In genomic region chr14:57316662-57317600, GRCm38 (mm10) we compare ENCODE assay signal across 13 mouse cellular contexts.
DNase-seq lines count a peak whose midpoint lies in the region; ATAC-seq and TF ChIP-seq lines count a peak whose summit lies in the region.
"Had no signal": no experiment of that assay in that cellular context is flagged by ENCODE, and none has a peak within 500 bp of the region (broad histone marks: within the 10 kb centered on the region; RNA-seq: fewer than 3 reads in every experiment).

No protein-coding gene starts in this region.

- H3K27me3 ChIP-seq in neural tube, embryonic 15.5 days (replicated peaks): no peaks in the 10 kb centered on the region

- no peak for TF ChIP-seq CTCF in brain, embryonic 14.5 days (IDR thresholded peaks at IDR 0.05; ENCODE audit: borderline replicate concordance, extremely low read depth, insufficient read depth, insufficient read length)
- no peak for TF ChIP-seq CTCF in left cerebral cortex, adult 2 months (IDR thresholded peaks at IDR 0.05)

- H3K36me3 ChIP-seq in neural tube, embryonic 15.5 days: no peaks in the 10 kb centered on the region
- 0 out of 2 replicates have a peak, but pooled peaks cover 1% of the 10 kb centered on the region for H3K36me3 ChIP-seq in ES-E14 (ENCODE audit: control insufficient read depth, insufficient read depth, low read length, poor library complexity, severe bottlenecking)

- WGBS in neural tube, embryonic 15.5 days: 74% methylated on average over 16 of the region's 16 CpGs

- no peak for ATAC-seq in neural tube, embryonic 15.5 days (ENCODE audit: low FRiP score)

- intact Hi-C loops in left cerebral cortex, adult 2 months (cut with DNase I): no loop called here

- H3K4me3 ChIP-seq in neural tube, embryonic 15.5 days (replicated peaks): no peak overlapping the region
- no peak overlapping the region for H3K4me3 ChIP-seq in ES-E14 (ENCODE audit: insufficient read depth in 1 of 2, low read depth in 1 of 2, low read length in 2 of 2, poor library complexity in 1 of 2, severe bottlenecking in 1 of 2)
- no peak overlapping the region for H3K4me3 ChIP-seq in left cerebral cortex, adult 2 months

- peak; percentile 22 for DNase-seq in neural tube, embryonic 10.5 days (ENCODE audit: extremely low spot score, low spot score)
- DNase-seq in ES-E14 (ENCODE audit: low read depth, low spot score): peak; percentile 42
- peak; percentile 9 for DNase-seq in brain, embryonic 14.5 days (ENCODE audit: low read depth)
- DNase-seq in retina, embryonic 14.5 days (ENCODE audit: low spot score): peak; percentile 9
- DNase-seq in left cerebral cortex, adult 2 months (ENCODE audit: extremely low spot score in 1 of 2, low spot score in 2 of 2): no peak
- DNase-seq in frontal cortex, postnatal 36 days (ENCODE audit: low spot score in 2 of 2): no peak
- DNase-seq: adrenal gland, adult 8-10 months; gastrocnemius, postnatal 10 days; kidney, adult 18-20 months; thymus, postnatal 25 days had no signal

- no peak overlapping the region for H3K27ac ChIP-seq in neural tube, embryonic 15.5 days (replicated peaks)
- no peak overlapping the region for H3K27ac ChIP-seq in ES-E14 (ENCODE audit: insufficient read depth, low read depth, low read length, poor library complexity, severe bottlenecking)
- no peak overlapping the region for H3K27ac ChIP-seq in left cerebral cortex, adult 2 months
- H3K27ac ChIP-seq: liver, embryonic 14.5 days; macrophage had no signal

- H3K9me3 ChIP-seq in neural tube, embryonic 15.5 days (replicated peaks): no peaks in the 10 kb centered on the region
- no peaks in the 10 kb centered on the region for H3K9me3 ChIP-seq in ES-E14 (ENCODE audit: control insufficient read depth, insufficient read depth, low read depth, low read length)

- TF ChIP-seq POLR2A in brain, embryonic 14.5 days (IDR thresholded peaks at IDR 0.05; ENCODE audit: borderline replicate concordance, extremely low read depth, insufficient read depth, insufficient read length, poor library complexity, severe bottlenecking): no peak

- no peak overlapping the region for H3K4me2 ChIP-seq in neural tube, embryonic 15.5 days

- no peak overlapping the region for H3K9ac ChIP-seq in neural tube, embryonic 15.5 days (replicated peaks)
- no peak overlapping the region for H3K9ac ChIP-seq in ES-E14 (ENCODE audit: insufficient read depth, low read depth, low read length, poor library complexity, severe bottlenecking)
- H3K9ac ChIP-seq: liver, embryonic 14.5 days had no signal

- in situ Hi-C loops in ES-E14 (cut with MboI; ENCODE audit: low sequenced_read_pairs in 2 of 2, unreplicated experiment in 2 of 2): no loop called here

- 0 out of 2 replicates have a peak, but pooled peaks cover 4% of the 10 kb centered on the region for H3K4me1 ChIP-seq in neural tube, embryonic 15.5 days
- H3K4me1 ChIP-seq in ES-E14 (ENCODE audit: control insufficient read depth in 2 of 2, insufficient read depth in 2 of 2, low read length in 2 of 2, poor library complexity in 1 of 2): peaks cover 3 to 11% of the 10 kb centered on the region in 2 experiments; a peak in 1 of 4 replicates

TF ChIP-seq in ES-E14, 5 proteins besides CTCF, POLR2A, EP300 and RAD21:
- TF ChIP-seq MAFK (IDR thresholded peaks at IDR 0.05; ENCODE audit: insufficient read depth, low read depth, low read length) (no peak), ZNF384 (IDR thresholded peaks at IDR 0.05; ENCODE audit: low read depth, low read length) (no peak), ZC3H11A (IDR thresholded peaks at IDR 0.05; ENCODE audit: borderline replicate concordance, low read depth, low read length) (no peak), HCFC1 (IDR thresholded peaks at IDR 0.05; ENCODE audit: borderline replicate concordance, insufficient read depth, low read length) (no peak), CHD2 (IDR thresholded peaks at IDR 0.05; ENCODE audit: low read depth, low read length) (no peak)
TF ChIP-seq in ES-E14: peak in this region for 0.

Comparison
In these comparisons a context has a peak if more than half of its experiments do, and no peak if none do; other contexts are left out.
1. DNase-seq: peak in neural tube, embryonic 10.5 days (single experiment), ES-E14 (single experiment), brain, embryonic 14.5 days (single experiment) and retina, embryonic 14.5 days (single experiment); none in left cerebral cortex, adult 2 months (0 of 2) and frontal cortex, postnatal 36 days (0 of 2).